Mouse (Mus musculus): ENCODE results near the gene Tmem44. TPM values are rescaled to one million over a fixed set of nuclear protein-coding genes. Genes with fewer than 3 reads are reported as not detected.

Tmem44 gene
- polyA plus RNA-seq, 1 experiment, result 4.3 TPM

DNA sequence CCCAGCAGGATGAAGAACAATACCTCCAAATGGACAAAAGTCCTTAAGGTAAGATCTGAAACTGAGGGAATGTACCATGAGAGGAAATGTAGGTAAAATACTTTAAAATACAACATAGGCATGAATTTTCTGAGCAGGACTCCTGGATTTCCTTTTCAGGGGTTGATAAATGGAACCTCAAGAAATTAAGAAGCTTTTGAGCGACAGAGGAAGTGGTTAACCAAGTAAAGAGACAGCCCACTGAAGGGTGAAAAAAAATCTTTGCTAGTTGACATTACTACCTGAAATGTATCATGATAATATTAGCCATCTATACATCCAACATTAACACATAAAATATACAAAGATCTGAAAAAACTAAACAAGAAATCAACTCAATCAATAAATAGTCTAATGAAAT, 15.6 kb downstream of the Tmem44 start:
- TF ChIP-seq GATA1 (IDR thresholded peaks at IDR 0.05; ENCODE audit: low read length), result no peak

DNA sequence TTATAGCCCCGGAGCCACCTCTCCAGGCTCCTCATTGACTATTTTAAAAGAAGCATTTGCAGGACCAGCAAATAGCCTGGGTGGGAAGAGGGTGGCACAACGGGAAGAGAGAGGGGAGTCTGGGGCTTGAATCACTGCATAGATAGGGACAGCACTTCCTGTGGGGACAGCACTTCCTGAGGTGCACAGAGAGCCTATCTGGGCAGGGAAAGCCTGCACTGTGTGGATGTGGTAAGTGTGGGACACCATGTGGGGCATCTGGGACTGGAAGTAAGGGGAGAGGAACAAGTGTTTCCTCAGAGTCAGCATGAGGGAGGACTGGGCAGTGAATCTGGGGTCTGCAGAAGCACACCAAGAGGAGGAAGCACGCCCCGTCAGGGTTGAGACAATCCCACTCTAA, 17.1 kb downstream of the Tmem44 start:
- no peak for TF ChIP-seq GATA1 (IDR thresholded peaks at IDR 0.05; ENCODE audit: low read length)

DNA sequence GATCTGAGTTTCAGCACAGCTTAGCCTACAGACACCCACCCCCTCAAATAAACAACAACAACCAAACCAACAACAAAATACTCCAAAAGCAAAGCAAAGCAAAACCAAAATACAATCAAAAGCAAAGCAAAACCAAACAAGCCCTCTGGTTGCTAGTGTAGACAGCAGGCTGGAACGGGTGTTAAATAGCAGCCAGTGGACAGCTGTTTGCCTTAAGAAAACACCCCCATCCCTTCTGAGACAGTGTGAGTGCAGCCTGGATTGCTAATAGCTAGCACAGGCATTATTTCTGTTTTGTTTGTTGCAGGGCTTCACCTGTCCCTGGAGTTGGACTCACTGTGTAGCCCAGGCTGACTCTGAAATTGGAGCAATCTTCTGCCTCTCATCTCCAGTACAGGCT, 17.7 kb downstream of the Tmem44 start:
- TF ChIP-seq GATA1 (IDR thresholded peaks at IDR 0.05; ENCODE audit: low read length), result no peak

DNA sequence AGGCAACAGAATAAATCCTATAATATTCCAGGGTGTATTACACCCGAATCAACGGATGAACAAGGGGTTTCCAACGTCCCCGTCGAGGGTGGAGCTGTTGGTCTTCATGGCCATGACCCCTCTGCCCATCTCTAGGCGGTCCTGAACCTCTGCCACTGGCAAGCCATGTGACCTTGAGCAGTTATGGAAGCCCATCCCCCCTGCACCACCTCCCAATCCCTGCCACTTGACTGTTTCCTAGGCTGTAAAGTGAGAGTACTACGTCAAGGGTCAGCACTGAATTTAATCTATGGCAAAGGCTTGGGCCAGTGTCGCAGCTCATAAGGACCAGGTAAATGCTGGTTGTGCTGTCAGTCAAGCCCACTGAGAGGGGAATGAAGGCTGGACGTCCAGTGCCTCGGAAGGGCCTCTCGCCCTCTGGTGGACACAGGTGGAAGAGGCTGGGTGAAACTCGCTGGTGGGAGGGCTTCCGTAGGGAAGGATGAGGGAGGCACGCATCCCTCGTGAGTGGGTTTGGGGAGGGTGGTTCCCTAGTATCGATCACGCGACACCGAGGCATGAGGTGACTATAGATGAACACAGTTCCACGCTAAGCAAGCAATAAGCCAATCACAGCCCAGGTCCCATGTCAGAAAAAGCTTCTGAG, 18.8 kb downstream of the Tmem44 start:
- no peak for TF ChIP-seq GATA1 (IDR thresholded peaks at IDR 0.05; ENCODE audit: low read length)

DNA sequence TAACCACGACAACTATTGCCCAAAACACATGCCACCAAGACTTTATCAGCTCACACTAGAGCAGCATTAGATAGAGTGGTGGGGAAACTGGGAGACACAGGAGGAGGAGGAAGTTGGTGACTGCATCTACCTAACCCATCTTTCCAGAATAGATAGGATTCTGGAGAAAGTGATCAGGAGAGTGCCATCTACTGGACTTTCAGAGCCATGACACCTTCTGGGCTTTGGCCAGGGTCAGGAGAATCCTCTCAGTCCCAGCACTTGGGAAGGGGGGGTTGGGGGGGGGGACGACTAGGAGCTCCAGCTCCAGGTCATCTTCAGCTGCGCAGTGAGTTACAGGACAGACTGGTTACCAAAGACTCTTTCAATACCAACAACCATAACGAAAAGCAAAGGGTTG, 19.8 kb downstream of the Tmem44 start:
- no peak for TF ChIP-seq GATA1 (IDR thresholded peaks at IDR 0.05; ENCODE audit: low read length)

DNA sequence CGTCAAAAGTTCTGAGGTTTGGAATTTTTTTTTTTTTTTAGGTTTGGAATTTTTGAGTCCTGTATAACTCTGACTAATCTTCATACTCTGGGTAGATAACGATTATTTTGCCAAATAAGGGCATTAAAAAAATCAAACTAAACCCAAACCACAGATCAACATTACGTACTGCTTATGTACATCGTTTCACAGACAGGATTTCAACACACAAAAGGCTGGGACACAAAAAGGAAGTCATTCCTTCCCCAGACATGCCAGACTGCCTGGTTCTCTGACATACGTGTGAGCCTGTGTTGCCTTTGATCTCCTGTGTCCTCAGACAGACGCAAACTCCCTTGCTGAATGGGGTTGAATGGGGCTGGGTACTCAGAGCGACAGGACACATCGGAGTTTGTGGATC, 22.3 kb downstream of the Tmem44 start:
- TF ChIP-seq GATA1 (IDR thresholded peaks at IDR 0.05; ENCODE audit: low read length), result no peak

DNA sequence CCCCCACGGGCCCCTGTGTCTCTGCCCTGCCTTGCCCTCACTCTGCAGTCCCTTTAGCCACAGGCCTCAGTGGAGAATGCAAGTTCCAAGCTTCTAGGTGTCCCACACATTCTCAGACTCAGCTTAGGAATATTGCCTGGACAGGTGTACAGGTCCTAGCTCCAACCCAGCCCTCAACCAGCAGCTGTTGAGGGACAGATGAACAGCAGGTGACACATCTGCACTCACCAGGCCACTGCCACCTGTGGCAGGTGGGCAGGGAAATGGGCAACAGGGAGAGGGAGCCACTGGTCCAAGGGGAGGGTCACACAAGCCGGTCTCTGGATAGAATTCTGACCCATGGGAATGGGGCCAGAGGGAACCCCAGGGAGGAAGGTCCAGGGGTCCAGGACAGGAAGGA, 22.8 kb downstream of the Tmem44 start:
- no peak for TF ChIP-seq GATA1 (IDR thresholded peaks at IDR 0.05; ENCODE audit: low read length)

DNA sequence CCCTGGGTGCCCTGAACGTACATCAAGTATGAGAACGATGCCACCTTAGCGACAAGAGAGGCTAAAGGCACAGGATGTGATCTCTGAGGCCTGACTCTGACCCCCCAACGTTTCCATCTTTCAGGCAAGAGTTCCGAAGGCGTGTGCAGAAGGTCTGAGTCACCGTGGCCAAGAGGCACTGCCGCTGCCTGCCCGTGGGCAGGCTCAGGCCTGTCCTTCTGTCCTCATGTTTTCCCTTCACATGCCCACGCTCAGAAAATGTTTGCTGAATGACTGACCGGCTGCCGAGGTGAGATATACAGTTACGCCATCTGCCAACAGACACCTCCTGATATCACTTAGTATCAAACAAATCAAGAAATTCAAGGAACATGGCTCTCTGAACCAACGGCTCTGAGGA, 24.9 kb downstream of the Tmem44 start:
- TF ChIP-seq GATA1 (IDR thresholded peaks at IDR 0.05; ENCODE audit: low read length), result no peak

DNA sequence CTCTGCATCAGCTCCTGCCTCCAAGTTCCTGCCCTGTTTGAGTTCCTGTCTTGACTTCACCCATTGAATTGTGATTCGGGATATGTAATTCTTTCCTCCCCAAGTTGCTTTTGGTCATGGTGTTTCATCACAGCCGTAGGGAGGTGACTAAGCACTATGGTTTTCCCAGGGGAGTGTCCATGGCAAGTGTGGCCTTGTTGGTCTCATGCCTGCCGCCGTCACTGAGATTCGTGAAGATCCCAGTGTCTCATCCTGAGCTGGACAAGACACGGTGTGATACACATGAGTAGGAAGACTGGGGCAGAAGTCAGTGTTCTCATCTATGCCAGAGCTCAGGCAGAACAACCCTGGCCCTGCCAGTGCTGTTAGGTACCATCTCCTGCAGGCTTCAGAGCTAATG, 26.2 kb downstream of the Tmem44 start:
- TF ChIP-seq GATA1 (IDR thresholded peaks at IDR 0.05; ENCODE audit: low read length), result no peak

DNA sequence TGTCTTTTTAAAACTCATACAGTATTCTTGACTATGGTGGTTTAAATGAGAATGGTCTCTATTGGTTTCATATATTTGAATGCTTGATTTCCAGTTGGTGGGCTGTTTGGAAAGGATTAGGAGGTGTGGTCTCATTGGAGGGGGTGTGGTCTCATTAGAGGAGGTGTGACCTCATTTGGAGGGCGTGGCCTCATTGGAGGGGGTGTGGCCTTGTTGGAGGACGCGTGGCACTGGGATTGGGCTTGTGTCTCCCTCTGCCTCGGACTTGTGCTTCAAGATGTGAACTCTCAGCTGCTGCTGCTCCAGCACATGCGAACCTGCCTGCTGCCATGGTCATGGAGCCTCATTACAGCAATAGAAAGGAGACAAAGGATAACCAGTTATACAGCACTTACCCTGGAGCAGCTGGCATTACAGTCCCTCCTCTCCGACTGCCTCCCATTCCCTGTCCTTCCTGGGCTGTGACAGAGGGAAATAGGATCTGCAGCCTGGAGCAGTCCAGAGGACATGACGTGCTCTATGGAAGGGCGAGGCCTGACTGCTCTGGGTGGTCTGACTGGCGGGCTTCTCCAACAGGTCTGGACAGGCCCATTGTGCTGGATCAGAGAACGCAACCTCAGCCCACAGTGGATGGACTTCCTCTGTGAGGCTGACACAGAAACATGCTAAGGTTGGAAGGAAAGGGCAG, 28.2 kb downstream of the Tmem44 start:
- TF ChIP-seq GATA1 (IDR thresholded peaks at IDR 0.05; ENCODE audit: low read length), result no peak

DNA sequence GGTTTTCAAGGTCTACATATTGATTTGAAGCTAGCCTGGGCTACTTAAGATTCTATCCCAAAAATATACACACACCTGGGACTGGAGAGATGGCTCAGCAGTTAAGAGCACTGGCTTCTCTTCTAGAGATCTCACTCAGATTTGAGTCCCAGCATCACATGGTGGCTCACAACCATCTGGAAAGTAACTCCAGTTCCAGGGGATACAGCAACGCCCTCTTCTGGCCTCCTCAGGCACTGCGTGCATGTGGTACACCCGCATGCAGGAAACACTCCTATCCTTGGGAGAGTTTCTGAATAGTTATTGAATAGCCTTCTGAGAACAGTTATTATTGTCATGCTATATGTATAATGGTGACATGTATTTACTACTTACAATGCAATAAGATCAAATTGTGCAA, 29.5 kb downstream of the Tmem44 start:
- TF ChIP-seq GATA1 (IDR thresholded peaks at IDR 0.05; ENCODE audit: low read length), result no peak

DNA sequence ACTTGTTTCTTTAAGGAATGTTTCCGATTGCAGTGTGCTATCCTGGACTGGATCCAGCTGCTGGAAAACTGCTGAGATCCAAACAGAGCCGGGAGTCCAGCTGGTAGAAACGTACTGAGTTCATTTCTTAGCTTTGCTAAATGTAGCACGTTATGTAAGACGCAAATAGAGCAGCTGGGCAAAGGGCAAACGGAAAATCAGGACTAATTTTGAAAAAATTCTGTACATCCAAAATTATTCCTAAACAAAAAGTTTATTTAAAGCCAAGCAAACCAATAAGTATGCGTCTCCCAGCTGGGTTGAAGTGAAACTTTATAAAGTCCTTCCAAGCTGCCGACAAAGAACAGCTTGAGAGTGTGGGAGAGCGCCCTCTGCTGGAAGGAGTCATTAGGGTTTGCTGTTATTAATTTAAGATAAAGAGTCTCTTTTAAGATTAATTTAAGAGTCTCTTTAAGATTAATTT, 30.2 kb downstream of the Tmem44 start:
- TF ChIP-seq GATA1 (IDR thresholded peaks at IDR 0.05; ENCODE audit: low read length), result no peak

DNA sequence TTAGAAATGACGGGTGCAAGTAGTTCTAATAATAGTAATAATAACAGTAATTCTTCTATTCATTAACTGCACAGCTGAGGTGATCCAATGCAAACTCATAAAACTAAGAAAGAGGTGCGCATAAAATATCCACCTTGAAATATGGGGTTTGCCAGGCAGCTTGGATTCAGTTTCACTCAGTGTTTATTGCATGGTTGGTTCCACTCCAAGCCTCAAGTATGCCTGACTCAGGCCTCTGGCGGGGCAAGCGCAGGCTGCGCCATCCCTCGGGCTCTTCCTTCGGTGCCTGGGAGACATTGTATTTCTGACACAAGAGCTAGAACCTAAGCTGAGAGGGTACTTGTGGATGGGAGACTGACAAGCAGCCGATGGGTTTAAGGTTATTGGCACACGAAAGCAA, 32.0 kb downstream of the Tmem44 start:
- no peak for TF ChIP-seq GATA1 (IDR thresholded peaks at IDR 0.05; ENCODE audit: low read length)

DNA sequence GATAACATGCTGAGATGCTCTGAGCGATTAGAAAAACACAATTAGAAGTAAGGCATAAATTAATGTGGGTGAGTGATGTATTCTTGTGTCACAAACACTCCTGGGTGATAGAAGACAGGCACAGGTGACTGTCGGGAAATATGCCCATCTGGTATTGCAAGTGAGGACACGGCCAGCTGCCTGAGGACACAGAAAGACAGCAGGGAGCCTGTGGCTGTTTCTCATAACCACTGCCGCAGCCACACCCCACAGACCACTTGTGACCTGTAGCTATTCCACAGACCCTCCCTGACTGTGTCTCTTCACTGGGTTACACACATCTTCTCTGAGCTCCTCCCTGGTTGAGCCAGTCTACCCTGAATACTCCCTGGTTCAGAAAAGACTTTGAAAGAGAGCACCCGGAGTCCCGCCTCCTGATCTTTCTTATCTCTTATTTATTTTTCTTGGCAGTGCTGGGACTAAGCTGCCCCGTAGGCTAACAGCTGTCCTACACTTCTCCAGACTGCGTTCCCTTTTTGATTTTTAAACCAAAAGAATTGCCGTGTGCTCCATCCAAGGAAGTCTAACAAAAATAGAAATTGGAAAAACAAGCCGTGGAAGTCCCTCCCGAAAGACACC, 32.9 kb downstream of the Tmem44 start:
- TF ChIP-seq GATA1 (IDR thresholded peaks at IDR 0.05; ENCODE audit: low read length), result no peak

DNA sequence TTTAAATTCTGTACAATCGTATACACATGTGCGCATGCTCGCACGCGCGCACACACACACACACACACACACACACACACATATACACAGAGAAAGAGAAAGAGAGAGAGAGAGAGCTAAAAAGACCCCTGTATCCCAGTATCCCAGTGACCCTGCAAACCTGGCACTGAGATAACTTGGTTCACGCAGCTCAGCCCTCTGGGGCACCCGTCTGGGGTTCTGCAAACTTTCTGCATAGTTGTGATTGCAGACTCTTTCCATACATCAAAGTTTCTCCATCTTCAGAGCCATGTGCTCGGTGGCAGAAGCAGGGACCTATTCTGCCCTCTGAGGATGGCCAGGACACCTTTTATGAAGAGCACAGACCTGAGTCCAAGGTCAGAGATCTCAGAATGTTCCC, 33.6 kb downstream of the Tmem44 start:
- TF ChIP-seq GATA1 (IDR thresholded peaks at IDR 0.05; ENCODE audit: low read length), result no peak

DNA sequence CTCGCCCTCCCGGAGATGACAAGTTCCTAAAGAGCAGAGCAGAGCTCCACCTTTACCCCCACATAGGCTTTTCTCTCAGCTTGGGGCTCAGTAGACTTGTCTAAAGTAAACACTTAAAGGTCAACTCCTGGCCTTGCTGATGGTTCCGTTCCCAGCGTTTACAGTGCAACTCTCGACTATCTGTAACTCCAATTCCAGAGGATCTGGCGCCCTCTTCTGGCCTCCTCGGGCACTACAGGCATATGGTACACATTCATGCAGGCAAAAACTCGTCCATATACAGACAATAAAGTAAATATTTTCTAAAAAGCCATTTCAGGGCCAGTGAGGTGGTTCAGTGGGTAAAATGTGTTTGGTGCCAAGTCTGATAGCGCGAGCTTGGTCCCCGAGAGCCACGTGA, 35.2 kb downstream of the Tmem44 start:
- TF ChIP-seq GATA1 (IDR thresholded peaks at IDR 0.05; ENCODE audit: low read length), result no peak

Data from G1E-ER4 (cell line).